Mouse (Mus musculus) lung, adult 18-20 months (tissue): ENCODE measurements around the gene Ube2v1.
"Not testable (repeated sequence)": the region's sequence is repeated elsewhere in the genome, so short reads cannot be mapped to it uniquely, and the experiment has no call there.

Experiments
- DNase-seq, 2 experiments: peaks; one replicate each; pipeline ENCODE4 v3.0.0; 2022; ENCODE audit warnings: mixed read lengths in 2 of 2

Ube2v1 gene

DNA sequence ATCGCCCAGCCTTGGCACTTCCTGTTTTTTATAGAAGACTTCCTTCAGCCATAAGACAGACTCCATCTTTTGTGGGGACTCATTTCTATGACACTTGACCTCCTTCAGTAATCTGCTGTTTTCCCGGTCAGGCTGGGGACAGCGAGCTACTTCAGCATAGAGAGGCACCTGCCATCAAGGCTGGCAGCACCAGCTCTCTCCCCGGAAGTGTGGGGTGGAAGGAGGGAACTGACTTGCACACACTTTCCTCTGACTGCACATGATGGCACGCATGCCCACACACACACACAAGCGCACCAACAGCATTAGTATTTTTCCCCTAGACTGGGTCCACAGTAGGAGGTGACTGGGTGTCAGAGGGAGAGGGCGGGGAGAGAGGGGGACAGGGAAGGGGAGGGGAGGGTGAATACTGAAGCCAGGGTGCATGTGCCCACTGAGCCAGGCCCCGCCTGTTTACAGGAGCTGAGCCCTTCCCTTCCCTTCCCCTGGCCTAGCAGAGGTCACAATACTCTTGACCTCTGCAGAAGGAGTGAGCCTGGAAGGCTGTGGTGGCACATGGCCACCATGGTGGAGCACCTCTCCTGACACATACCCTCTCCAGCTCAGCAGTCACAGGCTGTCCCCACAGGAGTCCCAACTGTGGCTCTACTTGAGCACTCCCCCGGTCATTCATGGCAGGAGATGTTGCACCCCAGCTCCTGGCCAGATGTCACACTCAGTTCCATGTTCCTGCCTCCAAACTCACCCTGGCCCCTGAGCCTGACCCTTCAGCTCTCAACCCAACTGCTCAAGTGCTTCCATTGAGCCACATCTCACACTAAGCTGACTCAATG lies 10.4 kb downstream of the Ube2v1 start:
- peak; percentile 63 to 78 for DNase-seq

DNA sequence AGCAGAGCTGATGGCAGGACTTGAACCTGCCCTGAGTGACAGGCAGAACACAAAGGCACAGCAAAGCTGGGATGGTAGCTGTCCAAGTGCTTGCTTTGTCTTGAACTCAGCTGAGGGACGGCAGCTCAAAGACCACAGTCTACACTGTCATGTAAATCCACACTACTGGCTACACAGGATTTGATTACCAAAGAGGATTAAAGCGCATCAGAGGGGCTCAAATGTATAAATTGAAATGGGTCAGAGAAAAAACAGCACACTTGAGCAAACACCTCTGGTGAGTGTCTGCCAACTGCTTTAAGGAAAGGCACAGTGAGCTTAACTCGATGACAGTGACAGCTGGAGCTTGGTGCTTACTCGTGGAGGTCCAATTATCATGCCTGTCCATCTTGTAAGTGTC lies 14.4 kb downstream of the Ube2v1 start:
- no peak for DNase-seq

DNA sequence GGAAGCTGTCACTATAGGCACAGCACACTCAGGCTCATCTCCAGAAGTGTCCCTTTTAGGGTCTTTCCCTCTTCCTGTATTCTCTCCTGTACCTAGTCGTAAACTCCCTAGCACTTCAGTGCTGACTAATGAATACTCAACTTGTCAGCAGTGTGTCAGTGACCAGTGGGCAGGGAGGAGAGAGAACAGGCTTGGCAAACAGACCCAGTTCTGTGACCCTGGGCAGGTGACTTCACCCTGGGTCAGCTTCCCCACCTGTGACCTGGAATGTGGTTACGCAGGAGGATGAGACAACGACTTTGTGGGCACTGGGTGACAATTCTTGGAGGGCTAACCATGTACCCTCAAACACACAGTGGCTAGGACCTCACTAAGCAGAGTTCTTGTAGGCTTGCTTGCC lies 14.9 kb downstream of the Ube2v1 start:
- DNase-seq, result no peak

DNA sequence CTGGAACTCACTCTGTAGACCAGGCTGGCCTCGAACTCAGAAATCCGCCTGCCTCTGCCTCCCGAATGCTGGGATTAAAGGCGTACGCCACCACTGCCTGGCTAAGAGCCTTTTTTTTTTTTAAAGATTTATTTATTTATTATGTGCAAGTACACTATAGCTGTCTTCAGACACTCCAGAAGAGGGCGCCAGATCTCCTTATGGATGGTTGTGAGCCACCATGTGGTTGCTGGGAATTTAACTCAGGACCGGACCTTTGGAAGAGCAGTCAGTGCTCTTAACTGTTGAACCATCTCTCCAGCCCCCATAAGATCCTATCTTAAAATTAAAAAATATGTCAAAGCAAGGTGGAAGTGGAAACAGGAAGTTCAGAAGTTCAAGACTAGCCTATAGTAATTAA lies 18.6 kb downstream of the Ube2v1 start:
- not testable (repeated sequence) for DNase-seq

DNA sequence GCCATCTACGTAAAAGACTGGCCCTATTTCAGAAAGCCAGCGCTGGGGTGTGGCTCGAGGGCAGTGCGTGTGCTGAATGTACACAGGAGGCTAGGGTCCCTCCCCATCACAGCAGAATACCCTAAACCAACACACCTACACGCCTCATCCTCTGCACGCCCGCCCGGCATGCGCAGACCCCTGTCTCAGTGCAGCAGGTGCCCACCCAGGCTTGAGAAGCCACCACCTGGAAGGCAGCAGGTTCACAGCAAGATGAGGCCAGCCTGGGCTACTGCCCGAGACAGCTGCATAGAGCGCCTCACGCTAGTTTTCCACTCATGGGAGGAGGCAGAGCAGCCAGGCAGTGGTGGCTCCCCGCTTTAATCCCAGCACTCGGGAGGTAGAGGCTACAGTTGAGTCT lies 19.8 kb downstream of the Ube2v1 start:
- no peak for DNase-seq

DNA sequence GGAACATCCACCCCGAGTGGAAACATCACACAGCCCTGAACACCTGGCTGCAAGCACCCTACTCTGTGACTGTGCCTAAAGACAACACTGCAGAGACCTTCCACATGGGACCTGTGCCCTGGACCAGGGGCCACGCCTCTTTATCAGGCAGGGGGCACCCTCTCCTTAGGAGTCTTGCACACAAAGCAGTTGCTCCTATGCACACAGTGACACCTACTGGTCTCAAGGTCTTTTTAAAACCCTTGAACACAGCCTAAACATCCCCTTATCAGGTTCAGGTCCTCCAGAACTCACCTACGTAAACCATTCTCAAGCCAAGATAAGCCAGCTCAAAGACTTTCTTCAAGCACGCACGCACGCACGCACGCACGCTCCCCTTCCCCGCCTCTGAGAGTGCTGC lies 20.6 kb downstream of the Ube2v1 start:
- DNase-seq, result no peak

DNA sequence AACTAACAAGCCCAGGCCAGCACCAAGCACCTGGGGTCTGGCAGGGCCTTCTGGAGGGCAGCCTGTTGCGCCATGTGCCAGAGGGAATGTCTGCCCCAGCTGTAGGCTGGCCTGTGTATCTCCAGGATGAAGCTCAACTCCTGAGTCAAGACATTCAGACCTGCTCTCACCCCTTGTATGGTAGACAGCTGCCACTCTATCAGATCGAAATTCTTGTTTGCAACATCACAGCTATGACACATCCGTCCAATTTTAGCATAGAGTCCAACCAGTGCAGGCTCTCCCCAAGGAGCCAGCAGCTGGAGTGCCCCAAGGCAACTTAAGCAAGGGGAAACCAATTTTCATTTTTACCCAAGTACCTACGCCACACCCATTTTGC lies 25.2 kb downstream of the Ube2v1 start:
- no peak for DNase-seq

DNA sequence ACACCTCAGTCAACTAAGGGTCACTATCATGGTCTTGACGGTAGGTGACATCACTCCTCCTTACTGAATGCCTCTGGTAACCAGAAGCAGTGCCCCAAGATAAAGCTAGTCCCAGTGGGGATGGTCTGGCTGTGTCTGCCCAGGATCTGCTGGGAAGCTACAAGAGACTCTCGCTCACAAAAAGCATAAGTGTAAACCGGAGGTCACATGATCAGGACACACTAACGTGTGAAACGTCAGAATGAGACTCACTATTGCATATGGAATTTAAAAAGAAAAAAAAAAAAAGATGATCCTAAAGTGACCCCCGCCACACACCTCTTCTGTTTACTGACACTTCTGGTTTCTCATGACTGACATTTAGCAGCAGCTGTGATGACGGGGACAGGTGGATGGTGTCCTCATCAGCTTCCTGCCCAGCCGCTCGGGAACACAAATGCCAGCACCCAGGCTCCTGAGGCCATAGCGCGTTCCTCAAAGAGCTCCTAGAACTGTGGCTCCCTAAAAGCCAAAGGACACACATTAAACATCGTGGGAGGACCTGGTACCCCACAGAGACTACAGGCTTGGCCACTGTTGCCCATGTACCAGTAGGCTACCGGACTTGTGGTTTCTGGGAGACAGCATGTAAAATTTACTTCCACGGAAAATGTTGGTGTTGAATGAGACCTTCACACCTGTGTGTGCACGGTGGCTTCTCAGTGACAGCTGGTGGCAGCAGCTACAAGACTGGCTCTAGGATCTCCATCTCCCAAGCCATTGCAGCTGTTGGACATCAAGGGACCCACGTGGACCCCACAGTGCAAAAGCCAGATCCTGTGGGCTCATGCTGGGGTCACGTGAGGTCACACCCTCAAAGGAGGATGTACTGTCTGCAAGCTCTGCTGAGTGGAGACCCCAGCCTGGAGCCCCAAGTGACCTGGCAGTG lies 25.8 kb downstream of the Ube2v1 start:
- DNase-seq, result no peak

DNA sequence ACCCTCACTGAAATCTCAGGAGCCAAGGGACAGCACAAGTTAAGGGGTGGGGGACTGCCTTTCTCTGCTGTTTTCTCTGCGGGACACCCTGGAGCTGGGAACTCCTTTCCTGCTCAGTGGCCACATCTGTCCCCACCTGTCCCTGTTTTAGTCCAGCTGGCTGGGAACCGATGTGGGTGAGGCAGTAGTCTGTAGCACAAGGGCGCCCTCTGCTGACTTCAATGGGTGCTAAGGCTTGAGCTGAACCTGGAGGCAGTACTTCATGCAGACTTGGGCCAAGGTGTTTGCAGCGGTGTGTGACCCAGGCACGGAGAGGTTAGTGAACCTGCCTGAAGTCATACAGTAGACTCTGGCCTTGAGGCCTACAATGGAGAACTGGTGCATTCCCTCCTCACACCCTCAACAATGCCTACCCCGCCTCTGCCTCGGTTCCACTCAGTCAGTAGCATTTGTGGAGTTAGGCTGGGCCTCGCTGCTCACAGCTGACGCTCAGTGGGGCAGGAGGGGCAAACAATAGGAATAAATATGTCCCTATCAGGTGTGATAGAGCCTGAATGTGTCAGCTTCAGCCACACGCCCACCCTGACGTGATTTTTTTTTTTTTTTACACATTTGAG lies 26.6 kb downstream of the Ube2v1 start:
- DNase-seq, result peak; percentile 88 to 92

DNA sequence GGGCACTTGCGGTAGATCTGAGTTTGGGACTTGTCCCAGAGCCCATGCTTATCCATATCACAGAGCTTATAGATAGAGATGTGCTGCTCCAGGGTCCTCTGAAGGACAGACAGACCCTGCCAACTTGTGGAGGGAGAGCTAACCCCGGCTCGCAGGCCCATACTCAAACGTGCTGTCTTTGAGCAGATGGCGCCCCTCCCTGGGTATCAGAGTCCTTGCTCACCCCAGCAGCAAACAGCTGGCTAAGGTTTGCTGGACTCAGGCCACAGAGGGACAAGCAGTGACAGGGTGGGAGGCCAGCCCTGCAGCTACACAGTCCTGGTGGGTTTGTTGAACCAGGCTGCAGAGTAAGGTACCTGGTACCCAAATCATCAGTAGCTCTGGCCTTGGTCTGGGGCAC lies 28.9 kb downstream of the Ube2v1 start:
- no peak for DNase-seq

DNA sequence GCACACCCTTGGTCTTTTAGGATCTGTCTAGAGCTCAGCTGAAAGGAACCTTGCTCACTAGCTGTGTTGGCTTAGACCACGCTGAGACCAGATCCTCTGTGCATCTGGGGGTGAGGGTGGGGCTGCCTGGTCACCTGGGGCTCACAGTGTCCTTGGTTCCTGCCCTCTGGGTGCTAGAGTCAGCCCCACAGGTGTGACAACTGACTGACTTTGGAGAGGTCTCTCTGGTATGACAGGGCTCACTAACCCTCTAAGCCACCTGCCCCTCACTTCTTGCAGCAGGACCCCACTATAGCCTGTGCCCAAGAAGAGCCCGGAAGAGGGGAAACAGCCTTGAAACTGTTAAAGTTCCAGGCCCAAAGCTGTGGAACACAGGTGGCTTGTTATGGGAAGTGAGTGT lies 29.5 kb downstream of the Ube2v1 start:
- DNase-seq, result no peak

DNA sequence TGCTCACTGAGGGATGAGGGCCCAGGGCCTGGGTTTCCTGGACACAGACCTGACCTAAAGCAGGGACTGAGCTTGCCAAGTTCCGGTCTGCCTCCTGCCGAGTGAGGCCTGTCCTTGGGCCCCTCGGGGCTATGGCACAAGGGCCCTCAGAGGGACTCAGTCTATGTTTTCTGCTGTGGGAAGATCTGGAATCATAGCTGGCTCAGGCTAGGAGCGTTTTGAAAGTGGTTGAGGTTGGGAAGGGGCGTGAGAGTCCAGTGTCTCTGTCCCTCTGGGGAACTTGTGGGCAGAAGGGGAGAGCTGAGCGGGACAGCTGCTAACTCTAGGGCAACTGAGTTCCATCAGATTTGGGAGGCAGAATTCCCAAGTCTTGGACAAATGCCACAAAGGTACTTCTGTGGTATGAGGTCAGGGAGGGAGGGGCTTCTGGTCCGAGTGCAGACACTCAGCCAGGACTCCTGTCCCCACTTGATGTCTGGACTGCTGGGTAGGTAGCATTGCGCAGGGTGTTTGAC lies 31.4 kb downstream of the Ube2v1 start:
- no peak for DNase-seq

DNA sequence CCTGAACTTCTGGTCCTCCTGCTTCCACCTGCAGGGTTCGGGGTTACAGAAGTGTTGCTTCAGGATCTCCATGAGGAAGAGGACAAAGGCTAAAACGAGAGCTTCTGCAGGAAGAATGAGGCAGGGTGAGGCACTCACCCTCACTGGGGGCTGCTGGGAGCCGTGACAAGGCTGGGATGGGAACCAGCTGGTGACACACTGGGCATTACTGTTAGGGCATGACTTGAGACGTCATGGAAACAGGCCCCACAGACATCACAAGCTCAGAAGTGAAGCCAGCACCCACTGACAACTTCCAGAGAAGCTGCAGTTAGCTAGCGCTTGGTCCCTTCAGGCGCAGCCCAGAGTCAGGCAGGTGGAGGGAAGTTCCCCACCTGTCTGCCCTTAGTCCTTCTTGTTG lies 32.0 kb downstream of the Ube2v1 start:
- DNase-seq, result no peak

DNA sequence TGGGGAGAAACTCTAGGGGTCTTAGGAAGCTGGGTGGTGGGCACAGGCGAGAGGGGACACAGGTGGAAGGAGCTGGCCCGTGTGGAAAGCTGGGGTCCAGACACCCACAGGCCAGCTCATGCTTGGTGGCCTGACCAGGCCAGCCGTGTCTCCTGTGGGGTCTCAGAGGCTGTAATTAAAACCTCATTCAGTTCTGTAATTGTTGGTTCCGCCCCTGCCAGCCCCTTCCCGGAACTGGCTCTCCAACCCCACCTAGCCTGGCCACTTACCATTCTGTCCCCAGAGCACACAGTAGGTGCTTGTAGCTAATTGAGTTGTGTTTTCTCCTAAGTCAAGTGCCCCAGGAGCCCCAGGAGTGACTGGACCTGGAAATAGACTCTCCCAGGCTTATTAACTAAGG lies 32.7 kb downstream of the Ube2v1 start:
- no peak for DNase-seq

DNA sequence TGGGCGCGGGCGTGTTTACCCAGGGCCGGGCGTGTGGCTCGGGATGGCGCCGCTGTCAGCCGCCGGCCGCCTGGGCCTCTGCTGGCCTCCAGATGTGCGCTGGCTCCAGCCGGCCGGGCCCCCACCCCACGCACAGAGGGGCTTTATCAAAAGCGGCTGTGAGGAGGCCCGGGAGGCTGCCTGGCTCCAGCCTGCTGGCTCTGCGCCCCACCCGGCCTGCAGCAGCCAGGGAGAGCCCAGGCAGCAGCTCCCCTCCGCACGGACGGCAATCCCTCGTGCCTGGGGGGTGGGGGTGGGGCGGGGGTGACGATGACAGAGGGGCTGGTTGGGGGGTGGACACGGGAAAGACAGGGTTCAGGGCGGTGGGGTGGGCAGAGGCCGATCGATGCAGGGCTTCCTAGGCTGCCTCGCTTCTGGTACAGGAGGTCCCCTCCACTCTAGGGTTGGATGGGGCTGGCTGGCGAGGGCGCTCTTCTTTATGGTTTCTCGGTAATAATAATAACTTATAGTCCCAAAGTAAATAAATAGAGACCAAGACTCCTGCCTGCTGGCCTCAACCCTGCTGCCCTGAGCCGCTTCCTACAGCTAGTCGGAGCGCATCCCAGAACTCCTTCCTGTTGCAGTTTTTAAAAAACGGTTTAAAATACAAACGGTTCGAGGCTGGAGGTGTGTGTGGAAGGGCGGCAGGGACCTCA lies 34.3 kb downstream of the Ube2v1 start:
- no peak for DNase-seq

DNA sequence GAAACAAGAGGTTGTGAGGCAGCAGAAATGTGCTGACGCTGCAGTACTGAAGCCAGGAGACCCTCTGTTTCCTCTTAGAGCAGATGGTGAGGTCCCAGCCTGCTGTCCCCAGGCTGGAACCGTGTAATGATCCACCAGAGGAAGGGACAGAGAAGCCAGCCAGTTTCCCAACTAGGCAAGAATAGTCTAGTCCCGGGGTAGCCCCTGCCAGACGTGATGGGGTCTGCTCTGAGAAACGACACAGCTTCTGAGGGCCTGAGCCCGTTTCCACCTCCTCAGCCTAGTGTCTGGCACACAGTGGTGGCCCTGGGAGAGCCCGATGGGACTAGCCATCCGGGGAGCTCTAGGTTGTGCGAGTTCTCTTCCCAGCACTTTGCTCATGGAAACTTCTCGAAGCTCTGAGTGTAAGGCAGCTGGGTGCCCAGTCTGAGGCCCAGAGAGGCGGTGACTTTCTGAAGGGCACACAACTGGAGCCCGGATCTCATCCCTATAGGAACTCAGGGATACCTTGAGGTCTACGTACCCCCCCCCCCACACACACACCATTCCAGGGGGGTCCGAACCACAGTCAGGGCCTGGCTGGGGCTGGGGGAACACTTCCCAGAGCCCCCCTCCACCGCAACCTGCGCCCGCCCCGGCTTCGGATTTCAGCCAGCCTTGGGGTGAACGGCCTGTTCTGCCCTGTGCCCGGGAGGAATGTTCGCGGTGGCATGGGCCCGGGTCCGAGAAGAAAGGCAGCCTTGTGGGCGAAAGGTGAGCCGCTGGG lies 35.0 kb downstream of the Ube2v1 start:
- no peak for DNase-seq

DNA sequence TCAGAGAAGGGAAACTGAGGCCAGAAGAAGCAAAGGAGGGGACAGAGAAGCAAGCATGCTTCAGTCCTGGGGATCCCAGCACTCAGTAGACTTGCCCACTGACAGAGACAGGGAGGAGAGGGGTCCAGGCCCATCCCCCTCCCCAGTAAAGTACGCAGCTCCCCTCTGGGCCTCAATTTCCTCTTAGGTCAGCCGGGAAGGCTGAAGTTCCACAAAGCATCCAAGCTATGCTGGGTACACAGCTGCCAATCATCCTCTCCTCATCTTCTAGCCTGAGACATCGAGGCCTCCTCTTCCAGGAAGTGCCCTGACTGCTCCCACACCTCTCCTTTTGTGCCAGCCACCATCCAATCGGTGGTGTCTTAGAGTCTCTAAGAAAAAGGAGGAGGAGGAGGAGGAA lies 35.6 kb downstream of the Ube2v1 start:
- DNase-seq, result no peak

DNA sequence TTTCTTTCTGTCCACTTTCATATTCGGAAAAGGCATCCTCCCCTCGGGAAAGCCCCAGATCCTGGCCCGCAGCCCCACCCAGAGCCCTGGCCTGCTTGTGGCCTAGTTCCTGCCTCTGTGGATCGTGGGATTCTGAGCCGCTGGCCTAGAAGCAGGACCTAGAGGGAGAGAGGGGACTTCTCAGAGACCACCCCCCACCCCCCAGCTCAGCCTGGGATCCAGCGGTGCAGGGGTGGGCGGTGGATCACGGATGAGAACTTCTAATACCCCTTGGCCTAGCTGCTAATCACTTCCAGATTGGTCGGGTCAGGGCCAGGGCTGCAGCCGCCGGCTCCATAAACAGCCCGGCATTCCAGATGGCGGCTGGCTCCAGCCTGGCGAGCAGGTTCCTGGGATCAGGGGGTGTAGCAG lies 36.1 kb downstream of the Ube2v1 start:
- peak in 1 of 2 experiments; percentile 33 for DNase-seq

DNA sequence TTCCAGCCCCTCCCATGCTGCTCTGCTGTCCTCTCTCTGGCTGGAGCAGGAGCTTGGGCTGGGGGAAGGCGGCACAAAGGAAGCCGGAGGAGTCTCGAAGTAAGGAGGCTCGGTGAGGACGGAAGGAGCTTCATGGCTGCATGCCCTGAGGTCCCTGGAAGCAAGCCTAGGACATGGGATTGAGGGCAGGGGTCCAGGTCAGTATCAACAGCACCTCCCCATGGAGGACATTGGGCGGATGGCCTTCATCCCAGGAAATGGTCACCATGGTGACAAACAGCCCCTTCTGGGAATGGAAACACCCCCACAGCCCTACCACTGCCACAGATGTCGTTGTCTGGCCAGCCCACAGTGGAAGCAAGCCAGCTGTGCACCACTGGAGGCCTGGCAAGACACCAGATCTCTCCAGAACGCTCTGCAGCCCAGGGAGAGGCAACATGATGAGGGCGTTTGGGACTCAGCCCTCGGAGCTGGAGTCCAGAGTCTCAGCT lies 37.4 kb downstream of the Ube2v1 start:
- peak; percentile 88 to 92 for DNase-seq

DNA sequence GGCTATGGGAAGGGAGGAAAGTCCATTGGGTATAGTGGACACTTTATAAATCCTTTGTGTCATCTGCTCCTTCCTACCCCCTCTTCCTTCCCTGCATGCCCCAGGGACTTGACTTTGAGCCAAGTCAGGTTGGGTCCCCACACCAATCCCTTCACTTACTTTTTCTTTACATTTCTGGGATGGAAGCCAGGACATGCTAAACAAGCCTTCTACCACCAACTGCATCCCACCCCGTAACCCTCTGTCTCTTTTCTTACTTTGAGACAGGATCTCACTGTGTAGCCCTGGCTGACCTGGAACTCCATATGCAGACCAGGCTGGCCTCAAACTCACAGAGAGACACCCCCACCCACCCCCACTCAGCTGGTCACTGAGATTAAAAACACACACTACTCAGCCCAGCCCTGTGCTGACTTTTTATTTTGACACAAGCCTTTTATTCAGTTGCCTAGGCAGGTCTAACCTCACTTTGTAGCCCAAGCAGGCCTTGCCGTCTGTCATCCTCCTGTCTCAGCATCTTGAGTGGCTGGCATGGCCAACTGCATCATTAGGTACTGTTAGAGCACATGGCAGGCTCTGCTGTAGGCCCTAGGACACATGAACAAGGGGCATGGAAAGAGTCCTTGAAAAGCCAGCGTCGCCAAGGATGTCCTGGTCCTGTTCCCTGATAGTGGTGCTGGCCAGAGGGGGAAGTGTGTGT lies 38.2 kb downstream of the Ube2v1 start:
- DNase-seq, result no peak
